Mouse (Mus musculus) ES-Bruce4 (cell line): ENCODE measurements around the gene Cdc14b.

Experiments used
- CTCF ChIP-seq: IDR thresholded peaks from one replicate; pipeline ENCODE4 v1.8.1; 2011; ENCODE audit warnings: low read depth, low read length
- EP300 ChIP-seq: IDR thresholded peaks from 2 replicates; pipeline ENCODE4 v1.6.1; 2011; ENCODE audit warnings: low read depth, low read length; ENCODE audit not compliant: insufficient read depth
- POLR2A ChIP-seq: IDR thresholded peaks from one replicate; pipeline ENCODE4 v1.8.1; 2011; ENCODE audit warnings: low read length; ENCODE audit not compliant: insufficient read depth

DNA sequence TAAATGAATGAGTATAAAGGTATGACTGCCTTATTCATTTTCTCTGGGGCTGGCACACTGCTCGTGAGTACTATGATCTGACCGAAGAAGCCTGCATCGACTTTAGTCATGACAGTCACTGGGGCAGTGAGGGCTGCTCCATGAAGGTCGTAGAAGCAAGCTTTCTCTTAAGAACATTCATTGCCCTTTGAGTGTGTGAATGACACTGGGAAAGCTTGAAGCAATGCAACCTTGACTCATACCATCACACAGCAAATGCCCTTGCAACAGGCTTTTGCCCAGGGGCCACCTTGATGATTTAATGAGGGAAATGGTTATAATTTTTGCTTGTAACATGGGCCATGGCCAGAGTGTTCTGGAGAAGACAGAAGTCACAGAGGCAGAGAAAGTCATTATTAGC lies 88.6 kb downstream of the Cdc14b start:
- TF ChIP-seq POLR2A (no peak), CTCF (no peak), EP300 (no peak)
